Mouse (Mus musculus) testis, adult 2 months (tissue): ENCODE results near the gene Olfr1030. TPM values are rescaled to one million over a fixed set of nuclear protein-coding genes. Genes with fewer than 3 reads are reported as not detected.
"Not testable (repeated sequence)": the region's sequence is repeated elsewhere in the genome, so short reads cannot be mapped to it uniquely, and the experiment has no call there.

Source experiments
- H3K27ac ChIP-seq: fragments of 200-500 bp; 2 replicates; pipeline ENCODE4 v1.5.1; 2012; ENCODE audit warnings: low read depth, low read length; ENCODE audit not compliant: control insufficient read depth, insufficient read depth
- H3K27me3 ChIP-seq: fragments of 200-500 bp; 2 replicates; pipeline ENCODE4 v1.6.1; 2012; ENCODE audit warnings: mild to moderate bottlenecking, low read length, moderate library complexity; ENCODE audit not compliant: control insufficient read depth, insufficient read depth
- H3K36me3 ChIP-seq: fragments of 200-500 bp; 2 replicates; pipeline ENCODE4 v1.6.1; 2012; ENCODE audit warnings: mild to moderate bottlenecking, low read length; ENCODE audit not compliant: control insufficient read depth, insufficient read depth
- H3K4me1 ChIP-seq: fragments of 200-500 bp; 2 replicates; pipeline ENCODE4 v1.6.1; 2012; ENCODE audit warnings: low read length; ENCODE audit not compliant: control insufficient read depth, insufficient read depth
- H3K4me3 ChIP-seq: fragments of 200-500 bp; 2 replicates; pipeline ENCODE4 v1.5.1; 2012; ENCODE audit warnings: low read depth, mild to moderate bottlenecking, low read length, moderate library complexity, mixed read lengths; ENCODE audit not compliant: control insufficient read depth
- CTCF ChIP-seq: fragments of 200-500 bp; IDR thresholded peaks from 2 replicates; pipeline ENCODE4 v1.5.1; 2012; ENCODE audit warnings: low read depth, mild to moderate bottlenecking, inconsistent platforms, low read length, moderate library complexity; ENCODE audit not compliant: control insufficient read depth, insufficient read depth, insufficient replicate concordance
- POLR2A ChIP-seq: fragments of 200-500 bp; IDR thresholded peaks from 2 replicates; pipeline ENCODE4 v1.6.1; 2012; ENCODE audit warnings: low read depth, mild to moderate bottlenecking, inconsistent platforms, low read length, moderate library complexity; ENCODE audit not compliant: control insufficient read depth
- polyA plus RNA-seq: library from polyadenylated mRNA; depleted of rRNA; stranded (reverse); fragments of >200 nt; gene quantifications from 2 replicates; pipeline ENCODE4 v1.2.3, GENCODE M21; 2012; rRNA removed

The Olfr1030 gene
- not detected in 2 replicates for polyA plus RNA-seq

- Histone ChIP-seq H3K36me3 (no peaks in the 10 kb centered on the region), H3K27me3 (no peaks in the 10 kb centered on the region), H3K27ac (no peak within 1 kb of the TSS), H3K4me3 (no peak within 1 kb of the TSS), H3K4me1 (no peaks in the 10 kb centered on the region)
- TF ChIP-seq CTCF (no peak), POLR2A (no peak)
Observed at GRCm38 (mm10) chr2:85978976-85979375, at the start of gene Olfr1030. Olfr1030 (plus strand) TSS chr2:85979276.

- H3K27me3 ChIP-seq = no peaks in the 10 kb centered on the region
- no peaks in the 10 kb centered on the region for H3K4me1 ChIP-seq
- TF ChIP-seq CTCF (no peak), POLR2A (no peak)
- H3K36me3 ChIP-seq = no peaks in the 10 kb centered on the region
- H3K4me3 ChIP-seq = no peak within 1 kb of the TSS
- no peak within 1 kb of the TSS for H3K27ac ChIP-seq
Observed at GRCm38 (mm10) chr2:85950137-85950536, 28.9 kb upstream of the Olfr1030 start, which contains the start of gene Olfr1028. Olfr1028 (plus strand) TSS chr2:85950437.

GRCm38 (mm10) chr2:85973595-85973994 lies 5.5 kb upstream of the Olfr1030 start, which contains the start of gene Olfr1029:
Olfr1029 (plus strand) TSS chr2:85973895.
- no peaks in the 10 kb centered on the region for H3K36me3 ChIP-seq
- no peaks in the 10 kb centered on the region for H3K4me1 ChIP-seq
- no peaks in the 10 kb centered on the region for H3K27me3 ChIP-seq
- no peak within 1 kb of the TSS for H3K27ac ChIP-seq
- TF ChIP-seq CTCF (no peak), POLR2A (no peak)
- H3K4me3 ChIP-seq = no peak within 1 kb of the TSS

- Histone ChIP-seq H3K27me3 (no peaks in the 10 kb centered on the region), H3K4me3 (no peak within 1 kb of the TSS), H3K27ac (no peak within 1 kb of the TSS), H3K4me1 (no peaks in the 10 kb centered on the region), H3K36me3 (no peaks in the 10 kb centered on the region)
- TF ChIP-seq POLR2A (no peak), CTCF (no peak)
Observed at GRCm38 (mm10) chr2:85990004-85990403, 10.9 kb downstream of the Olfr1030 start, which contains the start of gene Olfr1031. Olfr1031 (plus strand) TSS chr2:85990304.

- Histone ChIP-seq H3K4me1 (no peaks in the 10 kb centered on the region), H3K36me3 (no peaks in the 10 kb centered on the region), H3K4me3 (no peak within 1 kb of the TSS), H3K27ac (no peak within 1 kb of the TSS), H3K27me3 (no peaks in the 10 kb centered on the region)
- no peak for TF ChIP-seq CTCF
- no peak for TF ChIP-seq POLR2A
Observed at GRCm38 (mm10) chr2:86005240-86005639, 26.2 kb downstream of the Olfr1030 start, which contains the start of gene Olfr1032. Olfr1032 (plus strand) TSS chr2:86005540.

- H3K27me3 ChIP-seq, H3K4me1 ChIP-seq, H3K4me3 ChIP-seq, H3K36me3 ChIP-seq, H3K27ac ChIP-seq: not testable (repeated sequence)
Observed at GRCm38 (mm10) chr2:86020406-86020805, 41.3 kb downstream of the Olfr1030 start, which contains the start of gene Olfr1033. Olfr1033 (plus strand) TSS chr2:86020633.

- H3K4me1 ChIP-seq, H3K4me3 ChIP-seq, H3K36me3 ChIP-seq, H3K27ac ChIP-seq, H3K27me3 ChIP-seq: not testable (repeated sequence)
Observed at GRCm38 (mm10) chr2:86021518-86021917, 42.4 kb downstream of the Olfr1030 start.

Other genes with a start within 250 kb of the Olfr1030 start
- gene Olfr1012, start 216.5 kb upstream of the Olfr1030 start, polyA plus RNA-seq = not detected in 2 replicates
- gene Olfr1013, start 212.2 kb upstream of the Olfr1030 start, polyA plus RNA-seq = not detected in 2 replicates
- not detected in 2 replicates for gene Olfr1014, start 206.6 kb upstream of the Olfr1030 start, polyA plus RNA-seq
- not detected in 2 replicates for gene Olfr1015, start 197.3 kb upstream of the Olfr1030 start, polyA plus RNA-seq
- gene Olfr1016, start 176.7 kb upstream of the Olfr1030 start, polyA plus RNA-seq = not detected in 2 replicates
- not detected in 2 replicates for gene Olfr1018, start 160.8 kb upstream of the Olfr1030 start, polyA plus RNA-seq
- gene Olfr1019, start 133.8 kb upstream of the Olfr1030 start, polyA plus RNA-seq = not detected in 2 replicates
- gene Olfr1020, start 132.2 kb upstream of the Olfr1030 start, polyA plus RNA-seq = not detected in 2 replicates
- gene Olfr1022, start 110.7 kb upstream of the Olfr1030 start, polyA plus RNA-seq = not detected in 2 replicates
- not detected in 2 replicates for gene Olfr1023, start 93.6 kb upstream of the Olfr1030 start, polyA plus RNA-seq
- not detected in 2 replicates for gene Olfr1024, start 74.2 kb upstream of the Olfr1030 start, polyA plus RNA-seq
- gene Olfr1025-ps1, start 64.1 kb upstream of the Olfr1030 start, polyA plus RNA-seq = not detected in 2 replicates
- gene Olfr1026, start 57.7 kb upstream of the Olfr1030 start, polyA plus RNA-seq = not detected in 2 replicates
- not detected in 2 replicates for gene Olfr1028, start 28.8 kb upstream of the Olfr1030 start, polyA plus RNA-seq
- gene Olfr1029, start 5.4 kb upstream of the Olfr1030 start, polyA plus RNA-seq = 0.02 and 0.31 TPM in 2 replicates
- not detected in 2 replicates for gene Olfr1031, start 11.0 kb downstream of the Olfr1030 start, polyA plus RNA-seq
- gene Olfr1032, start 26.3 kb downstream of the Olfr1030 start, polyA plus RNA-seq = not detected in 2 replicates
- 0.35 and 1.1 TPM in 2 replicates for gene Olfr1033, start 41.4 kb downstream of the Olfr1030 start, polyA plus RNA-seq
- not detected in 2 replicates for gene Olfr1034, start 66.6 kb downstream of the Olfr1030 start, polyA plus RNA-seq
- gene Olfr1036, start 94.7 kb downstream of the Olfr1030 start, polyA plus RNA-seq = not detected in 2 replicates
- not detected in 2 replicates for gene Olfr1037, start 108.1 kb downstream of the Olfr1030 start, polyA plus RNA-seq
- gene Olfr1039, start 156.7 kb downstream of the Olfr1030 start, polyA plus RNA-seq = not detected in 2 replicates
- gene Olfr1040, start 167.5 kb downstream of the Olfr1030 start, polyA plus RNA-seq = not detected in 2 replicates
- gene Olfr1042, start 182.6 kb downstream of the Olfr1030 start, polyA plus RNA-seq = not detected in 2 replicates
- not detected in 2 replicates for gene Olfr1043, start 188.2 kb downstream of the Olfr1030 start, polyA plus RNA-seq
- not detected in 2 replicates for gene Olfr1044, start 198.5 kb downstream of the Olfr1030 start, polyA plus RNA-seq
- not detected in 2 replicates for gene Olfr52, start 206.4 kb downstream of the Olfr1030 start, polyA plus RNA-seq
- gene Olfr1045, start 223.7 kb downstream of the Olfr1030 start, polyA plus RNA-seq = not detected in 2 replicates
- gene Olfr1046, start 240.0 kb downstream of the Olfr1030 start, polyA plus RNA-seq = not detected in 2 replicates